Mouse (Mus musculus) ES-E14 (cell line): ENCODE results near the gene Faim. TPM values are rescaled to one million over a fixed set of nuclear protein-coding genes. Genes with fewer than 3 reads are reported as not detected.

Experiments
- DNase-seq: peaks from one replicate; pipeline ENCODE4 v3.0.0-alpha.2; 2013; ENCODE audit warnings: low read depth, low spot score
- H3K27ac ChIP-seq: 2 replicates; pipeline ENCODE4 v1.5.1; 2012; ENCODE audit warnings: low read depth, mild to moderate bottlenecking, low read length, moderate library complexity, mixed read lengths; ENCODE audit not compliant: poor library complexity, insufficient read depth, severe bottlenecking
- H3K36me3 ChIP-seq: 2 replicates; pipeline ENCODE4 v1.6.1; 2012; ENCODE audit warnings: mild to moderate bottlenecking, low read length, moderate library complexity, mixed read lengths; ENCODE audit not compliant: control insufficient read depth, poor library complexity, insufficient read depth, severe bottlenecking
- H3K4me1 ChIP-seq, 2 experiments: fragments of 150-350 bp in 1 of 2; sonication (generic) in 1 of 2; 2 replicates each; pipeline ENCODE4 v1.6.1; 2012; ENCODE audit warnings: low read length in 2 of 2, mild to moderate bottlenecking in 1 of 2, mixed read lengths in 1 of 2; ENCODE audit not compliant: control insufficient read depth in 2 of 2, insufficient read depth in 2 of 2, poor library complexity in 1 of 2
- H3K4me3 ChIP-seq, 2 experiments: fragments of 150-350 bp in 1 of 2; sonication (generic) in 1 of 2; 2 replicates each; pipeline ENCODE4 v1.5.1; 2012; ENCODE audit warnings: low read length in 2 of 2, low read depth in 1 of 2, mild to moderate bottlenecking in 1 of 2, mixed read lengths in 1 of 2; ENCODE audit not compliant: insufficient read depth in 1 of 2, poor library complexity in 1 of 2, severe bottlenecking in 1 of 2
- H3K9ac ChIP-seq: 2 replicates; pipeline ENCODE4 v1.6.1; 2012; ENCODE audit warnings: low read depth, mild to moderate bottlenecking, low read length, mixed read lengths; ENCODE audit not compliant: poor library complexity, insufficient read depth, severe bottlenecking
- H3K9me3 ChIP-seq: fragments of 150-350 bp; sonication (generic); 2 replicates; pipeline ENCODE4 v1.6.1; 2012; ENCODE audit warnings: low read depth, mild to moderate bottlenecking, low read length; ENCODE audit not compliant: control insufficient read depth, insufficient read depth
- CHD2 ChIP-seq: IDR thresholded peaks from 2 replicates; pipeline ENCODE4 v1.6.1; 2014; ENCODE audit warnings: mild to moderate bottlenecking, low read depth, low read length, inconsistent platforms
- HCFC1 ChIP-seq: IDR thresholded peaks from 2 replicates; pipeline ENCODE4 v1.6.1; 2012; ENCODE audit warnings: low read length, inconsistent platforms, borderline replicate concordance; ENCODE audit not compliant: insufficient read depth
- MAFK ChIP-seq: IDR thresholded peaks from 2 replicates; pipeline ENCODE4 v1.6.1; 2014; ENCODE audit warnings: mild to moderate bottlenecking, low read depth, low read length, inconsistent platforms; ENCODE audit not compliant: insufficient read depth
- ZC3H11A ChIP-seq: IDR thresholded peaks from 2 replicates; pipeline ENCODE4 v1.6.1; 2012; ENCODE audit warnings: low read depth, mild to moderate bottlenecking, inconsistent platforms, low read length, borderline replicate concordance
- ZNF384 ChIP-seq: IDR thresholded peaks from 2 replicates; pipeline ENCODE4 v1.6.1; 2012; ENCODE audit warnings: low read depth, low read length, inconsistent platforms
- in situ Hi-C, 2 experiments: fragments of 600-800 bp; cut with MboI; formaldehyde crosslinking; loops; one replicate each; pipeline ENCODE4 v1.15.1; 2025; ENCODE audit warnings: low sequenced_read_pairs in 2 of 2, inconsistent platforms in 1 of 2; ENCODE audit not compliant: unreplicated experiment in 2 of 2
- total RNA-seq: library from RNA; depleted of rRNA; stranded (reverse); fragments of 300-350 nt; gene quantifications from 2 replicates; pipeline ENCODE4 v1.2.3, GENCODE M21; 2012

Faim gene
- total RNA-seq, 1 experiment = 30.9 TPM

DNA sequence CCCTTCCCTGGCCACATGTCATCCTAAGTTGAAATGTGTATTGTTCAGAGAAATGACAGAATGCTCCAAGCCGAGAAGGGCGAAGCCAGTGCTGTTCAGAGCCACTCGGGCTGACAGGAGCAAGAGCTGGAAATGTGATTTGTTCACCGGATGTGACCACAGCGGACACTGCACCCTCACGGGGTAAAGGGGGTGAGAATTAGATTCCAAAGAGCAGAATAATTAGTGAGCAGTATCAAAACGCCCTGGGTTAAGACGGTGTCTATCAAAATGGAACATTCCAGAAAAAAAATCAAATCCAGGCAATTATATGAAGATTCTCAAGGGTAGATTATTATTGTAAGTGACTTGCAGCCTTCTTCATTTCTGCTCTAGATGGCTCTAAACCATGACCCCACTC, 47.9 kb downstream of the Faim start:
- Histone ChIP-seq H3K4me1 (peaks cover 0 to 8% of the 10 kb centered on the region in 2 experiments; a peak in 1 of 4 replicates), H3K27ac (no peak overlapping the region), H3K36me3 (no peaks in the 10 kb centered on the region), H3K4me3 (no peak overlapping the region), H3K9ac (no peak overlapping the region), H3K9me3 (no peaks in the 10 kb centered on the region)
- TF ChIP-seq CHD2 (no peak), MAFK (no peak), ZC3H11A (no peak), ZNF384 (no peak), HCFC1 (no peak)
- in situ Hi-C loops = no loop called here
- DNase-seq = no peak

DNA sequence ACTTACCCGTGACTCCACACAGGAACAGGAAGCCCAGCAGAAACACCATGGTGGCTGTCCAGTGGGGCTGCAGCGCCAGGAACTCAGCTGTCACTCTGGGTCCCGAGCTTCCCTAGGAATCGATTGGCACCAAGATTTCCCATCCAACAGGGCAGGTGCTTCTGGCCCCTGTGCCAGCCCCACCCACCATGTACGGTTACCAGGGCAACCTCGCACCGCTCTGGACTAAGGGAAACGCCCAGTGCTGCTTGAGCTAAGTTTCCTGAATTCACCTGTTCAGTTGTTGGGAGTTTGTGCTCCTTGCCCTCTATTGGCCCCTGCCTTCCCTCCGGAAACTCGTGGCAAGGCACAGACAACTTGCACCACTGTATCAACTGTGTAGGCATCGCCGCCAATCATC, 49.4 kb downstream of the Faim start, which contains the start of gene Gm1123:
Gene Gm1123 (minus strand): TSS at position 141 of the 400 bp plus-strand sequence.
- H3K4me3 ChIP-seq = 0 out of 4 replicates have a peak within 1 kb of the TSS, but pooled peaks of 1 of the 2 experiments have one; percentile 17
- no peak within 1 kb of the TSS for H3K27ac ChIP-seq
- TF ChIP-seq MAFK = no peak
- TF ChIP-seq HCFC1 = no peak
- TF ChIP-seq ZNF384 = no peak
- no peak for TF ChIP-seq CHD2
- TF ChIP-seq ZC3H11A = no peak
- H3K36me3 ChIP-seq = peaks cover 8% of the 10 kb centered on the region; the same call in 1 of the 2 replicates
- in situ Hi-C loops = no loop called here
- DNase-seq = peak; percentile 28
- H3K9me3 ChIP-seq = no peaks in the 10 kb centered on the region
- no peak within 1 kb of the TSS for H3K9ac ChIP-seq
- peaks cover 0 to 8% of the 10 kb centered on the region in 2 experiments; a peak in 1 of 4 replicates for H3K4me1 ChIP-seq

DNA sequence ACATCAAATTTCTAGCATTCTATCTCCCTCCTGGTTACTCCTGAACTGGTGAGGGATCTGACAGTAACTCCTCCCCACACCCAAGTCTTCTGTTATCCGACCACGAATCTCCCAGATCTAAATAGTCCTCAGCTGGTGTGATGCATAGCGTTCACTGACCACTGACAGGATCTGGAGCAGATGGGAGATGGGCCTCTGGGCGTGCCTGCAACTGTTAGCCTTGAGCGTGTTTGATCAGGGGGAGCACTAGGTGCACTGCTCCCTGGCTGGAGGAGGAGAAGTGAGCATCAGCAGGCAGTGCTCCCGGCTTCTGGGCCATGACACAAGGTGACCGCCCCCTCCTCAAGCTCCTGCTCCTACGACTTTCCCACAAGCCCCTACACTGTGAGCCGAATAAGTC, 55.8 kb downstream of the Faim start:
- TF ChIP-seq ZNF384 = no peak
- TF ChIP-seq CHD2 = no peak
- DNase-seq = no peak
- Histone ChIP-seq H3K4me3 (no peak overlapping the region), H3K27ac (no peak overlapping the region), H3K4me1 (no peaks in the 10 kb centered on the region), H3K36me3 (peaks cover 32% of the 10 kb centered on the region), H3K9me3 (no peaks in the 10 kb centered on the region), H3K9ac (no peak overlapping the region)
- in situ Hi-C loops = no loop called here

DNA sequence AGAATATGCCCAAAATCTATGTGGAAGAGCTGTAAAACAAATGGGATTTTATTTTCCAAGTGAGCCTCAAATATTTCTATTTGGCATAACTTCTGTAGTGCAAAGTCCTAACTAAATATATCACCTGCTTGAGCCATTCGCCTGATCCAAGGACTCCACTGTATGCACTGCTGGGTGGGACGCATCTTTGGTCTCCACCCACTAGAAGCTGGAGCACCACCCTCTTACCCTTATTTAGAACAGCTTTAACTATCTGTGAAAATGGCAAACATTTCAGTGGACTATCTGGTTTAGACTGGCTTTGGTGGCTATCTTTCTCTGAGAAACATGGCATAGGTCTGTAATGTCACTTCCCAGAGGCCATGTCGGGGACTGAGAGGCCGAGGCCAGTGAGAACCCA, 56.5 kb downstream of the Faim start:
- Histone ChIP-seq H3K36me3 (peaks cover 34% of the 10 kb centered on the region), H3K9me3 (no peaks in the 10 kb centered on the region), H3K4me3 (no peak overlapping the region), H3K9ac (no peak overlapping the region), H3K4me1 (no peaks in the 10 kb centered on the region), H3K27ac (no peak overlapping the region)
- TF ChIP-seq ZC3H11A = no peak
- no peak for TF ChIP-seq HCFC1
- TF ChIP-seq CHD2 = no peak
- no peak for TF ChIP-seq ZNF384
- TF ChIP-seq MAFK = no peak
- no peak for DNase-seq
- in situ Hi-C loops = no loop called here

DNA sequence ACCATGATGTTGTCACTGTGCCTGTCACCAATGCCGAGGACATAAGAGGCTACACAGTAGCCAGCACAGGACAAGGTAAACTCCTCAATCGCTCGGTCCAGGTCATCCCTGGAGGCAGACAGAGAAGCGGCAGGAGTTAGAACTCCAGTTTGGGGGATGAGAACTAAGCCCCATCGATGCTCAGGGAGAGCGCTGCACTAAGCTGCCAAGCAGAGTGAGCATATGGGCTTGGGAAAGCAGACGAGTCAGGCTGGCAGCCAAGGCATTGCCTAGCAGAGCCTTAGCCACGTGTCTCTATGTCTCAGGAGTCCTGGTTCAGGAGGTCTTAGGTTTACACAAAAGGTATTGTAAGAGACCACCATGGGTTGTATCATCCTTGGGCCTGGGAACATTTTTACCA, 58.6 kb downstream of the Faim start:
- Histone ChIP-seq H3K27ac (no peak overlapping the region), H3K36me3 (peaks cover 29% of the 10 kb centered on the region), H3K4me1 (no peaks in the 10 kb centered on the region), H3K9ac (no peak overlapping the region), H3K9me3 (no peaks in the 10 kb centered on the region), H3K4me3 (no peak overlapping the region)
- no peak for TF ChIP-seq CHD2
- TF ChIP-seq HCFC1 = no peak
- in situ Hi-C loops = no loop called here
- no peak for DNase-seq
